Mouse (Mus musculus): ENCODE results near the gene Sptbn2.

- no peak for TF ChIP-seq CTCF (IDR thresholded peaks at IDR 0.05; ENCODE audit: borderline replicate concordance, control insufficient read depth, extremely low read depth, insufficient read depth, low read length, poor library complexity)
- TF ChIP-seq POLR2A (IDR thresholded peaks at IDR 0.05; ENCODE audit: control insufficient read depth, extremely low read depth, insufficient read depth, low read length, poor library complexity), result no peak
Observed at GRCm38 (mm10) chr19:4743524-4743923, 32.6 kb downstream of the Sptbn2 start.
